Mouse (Mus musculus) lung, postnatal 0 days (tissue): ENCODE measurements around the gene Cfd. TPM values are rescaled to one million over a fixed set of nuclear protein-coding genes. Genes with fewer than 3 reads are reported as not detected.

ENCODE experiments used
- ATAC-seq: fragments of 200-750 bp; cut with Nextera tagmentation; 2 replicates; pipeline ENCODE4 v1.8.0; 2017; ENCODE audit warnings: moderate library complexity
- DNase-seq: peaks from one replicate; pipeline ENCODE4 v3.0.0-alpha.2; 2016; ENCODE audit warnings: low spot score
- H3K27ac ChIP-seq: fragments of 300-500 bp; sonication (generic); 2 replicates; pipeline ENCODE4 v1.5.1; 2014; ENCODE audit warnings: antibody characterized with exemption, mild to moderate bottlenecking, low read length, mixed read lengths
- H3K27me3 ChIP-seq: fragments of 300-500 bp; sonication (generic); replicated peaks from 2 replicates; pipeline ENCODE4 v1.6.1; 2014; ENCODE audit warnings: low read length, mixed read lengths; ENCODE audit not compliant: insufficient read depth
- H3K36me3 ChIP-seq: fragments of 300-500 bp; sonication (generic); 2 replicates; pipeline ENCODE4 v1.6.1; 2014; ENCODE audit warnings: low read length, mixed read lengths; ENCODE audit not compliant: insufficient read depth
- H3K4me1 ChIP-seq: fragments of 300-500 bp; sonication (generic); 2 replicates; pipeline ENCODE4 v1.6.1; 2014; ENCODE audit warnings: antibody characterized with exemption, low read depth, low read length, mixed read lengths; ENCODE audit not compliant: insufficient read depth
- H3K4me2 ChIP-seq: fragments of 300-500 bp; sonication (generic); replicated peaks from 2 replicates; pipeline ENCODE4 v1.6.1; 2014; ENCODE audit warnings: low read depth, mild to moderate bottlenecking, low read length, moderate library complexity, mixed read lengths
- H3K4me3 ChIP-seq: fragments of 300-500 bp; sonication (generic); 2 replicates; pipeline ENCODE4 v1.5.1; 2014; ENCODE audit warnings: low read depth, low read length
- H3K9ac ChIP-seq: fragments of 300-500 bp; sonication (generic); replicated peaks from 2 replicates; pipeline ENCODE4 v1.6.1; 2014; ENCODE audit warnings: low read depth, mild to moderate bottlenecking
- H3K9me3 ChIP-seq: fragments of 300-500 bp; sonication (generic); 2 replicates; pipeline ENCODE4 v1.6.1; 2016; ENCODE audit warnings: low read length, mixed read lengths
- CTCF ChIP-seq: IDR thresholded peaks from 2 replicates; pipeline ENCODE4 v1.5.1; 2016; ENCODE audit warnings: antibody characterized with exemption, mild to moderate bottlenecking
- EP300 ChIP-seq: IDR thresholded peaks from 2 replicates; pipeline ENCODE4 v1.6.1; 2016; ENCODE audit warnings: antibody characterized with exemption, mild to moderate bottlenecking, control low read depth
- WGBS: fragments of 180-500 bp; shearing (Covaris S2); extraction: QIAGEN DNeasy Blood & Tissue Kit; methylation state at CpG from one replicate; pipeline ENCODE4 v1.1.7; 2014; 5-methylcytosine and 5-hydroxymethylcytosine counted together
- polyA plus RNA-seq: library from polyadenylated mRNA; unstranded; fragments of >200 nt; fragmentation: Nextera tagmentation; extraction: Ambion mirVana; gene quantifications from 2 replicates; pipeline ENCODE4 v1.2.1, GENCODE M21; 2015

Cfd gene
- polyA plus RNA-seq = not detected in 2 replicates

GRCm38 (mm10) chr10:79890670-79891069 lies at the start of gene Cfd:
Cfd (plus strand) TSS chr10:79890853.
- ATAC-seq = no peak
- Histone ChIP-seq H3K4me3 (no peak within 1 kb of the TSS), H3K9ac (no peak within 1 kb of the TSS), H3K27me3 (no peaks in the 10 kb centered on the region), H3K4me2 (no peak within 1 kb of the TSS), H3K27ac (no peak within 1 kb of the TSS), H3K9me3 (no peaks in the 10 kb centered on the region), H3K4me1 (no peaks in the 10 kb centered on the region; the same call in 1 of the 2 replicates), H3K36me3 (no peaks in the 10 kb centered on the region)
- no peak for TF ChIP-seq CTCF
- TF ChIP-seq EP300 = no peak
- DNase-seq = no peak
- WGBS = 46% methylated on average over 5 of the region's 5 CpGs

GRCm38 (mm10) chr10:79842322-79842721 lies 48.3 kb upstream of the Cfd start:
- no peak for ATAC-seq
- no peaks in the 10 kb centered on the region for H3K9me3 ChIP-seq
- peak overlapping the region; percentile 26; the same call in 1 of the 2 replicates for H3K27ac ChIP-seq
- no peak overlapping the region for H3K4me3 ChIP-seq
- no peak overlapping the region for H3K9ac ChIP-seq
- no peak overlapping the region for H3K4me2 ChIP-seq
- no peak for DNase-seq
- peaks cover 3% of the 10 kb centered on the region; the same call in 1 of the 2 replicates for H3K4me1 ChIP-seq
- no peaks in the 10 kb centered on the region for H3K27me3 ChIP-seq
- H3K36me3 ChIP-seq = no peaks in the 10 kb centered on the region
- WGBS = 59% methylated on average over 3 of the region's 3 CpGs
- TF ChIP-seq EP300 (no peak), CTCF (no peak)

GRCm38 (mm10) chr10:79843476-79843875 lies 47.2 kb upstream of the Cfd start:
- 26% methylated on average over 6 of the region's 6 CpGs for WGBS
- TF ChIP-seq CTCF (no peak), EP300 (no peak)
- Histone ChIP-seq H3K4me3 (no peak overlapping the region), H3K36me3 (no peaks in the 10 kb centered on the region), H3K27ac (no peak overlapping the region), H3K27me3 (no peaks in the 10 kb centered on the region), H3K4me1 (peaks cover 3% of the 10 kb centered on the region; the same call in 1 of the 2 replicates), H3K9me3 (no peaks in the 10 kb centered on the region), H3K4me2 (no peak overlapping the region), H3K9ac (no peak overlapping the region)
- DNase-seq = no peak
- no peak for ATAC-seq

GRCm38 (mm10) chr10:79846553-79846952 lies 44.1 kb upstream of the Cfd start:
- no peak overlapping the region for H3K27ac ChIP-seq
- no peak for ATAC-seq

GRCm38 (mm10) chr10:79849941-79850628 lies 40.6 kb upstream of the Cfd start:
- Histone ChIP-seq H3K27ac (peak overlapping the region; percentile 68; the same call in 1 of the 2 replicates), H3K9ac (no peak overlapping the region), H3K4me1 (peaks cover 28% of the 10 kb centered on the region), H3K4me2 (no peak overlapping the region), H3K36me3 (no peaks in the 10 kb centered on the region), H3K27me3 (no peaks in the 10 kb centered on the region), H3K9me3 (no peaks in the 10 kb centered on the region), H3K4me3 (no peak overlapping the region)
- TF ChIP-seq EP300 (no peak), CTCF (no peak)
- ATAC-seq = no peak
- WGBS = 57% methylated on average over 8 of the region's 8 CpGs
- DNase-seq = no peak

More at GRCm38 (mm10) chr10:79846553-79846952, 44.1 kb upstream of the Cfd start:
- no peak for TF ChIP-seq EP300
- no peak for TF ChIP-seq CTCF
- H3K4me1 ChIP-seq = peaks cover 7% of the 10 kb centered on the region; the same call in 1 of the 2 replicates
- H3K36me3 ChIP-seq = no peaks in the 10 kb centered on the region
- DNase-seq = no peak
- no peak overlapping the region for H3K9ac ChIP-seq
- H3K9me3 ChIP-seq = no peaks in the 10 kb centered on the region
- no peak overlapping the region for H3K4me3 ChIP-seq
- no peak overlapping the region for H3K4me2 ChIP-seq
- 51% methylated on average over 5 of the region's 5 CpGs for WGBS
- no peaks in the 10 kb centered on the region for H3K27me3 ChIP-seq

- Histone ChIP-seq H3K4me3 (no peak overlapping the region), H3K27ac (peak overlapping the region; percentile 97), H3K36me3 (no peaks in the 10 kb centered on the region), H3K4me2 (no peak overlapping the region), H3K27me3 (no peaks in the 10 kb centered on the region), H3K9ac (no peak overlapping the region; the same call in 1 of the 2 replicates), H3K9me3 (no peaks in the 10 kb centered on the region), H3K4me1 (peaks cover 30% of the 10 kb centered on the region)
- WGBS = 47% methylated on average over 3 of the region's 3 CpGs
- ATAC-seq = no peak
- TF ChIP-seq EP300 = no peak
- TF ChIP-seq CTCF = no peak
- DNase-seq = no peak
Observed at GRCm38 (mm10) chr10:79851653-79852052, 39.0 kb upstream of the Cfd start.
